Mouse (Mus musculus) G1E (cell line): ENCODE measurements around the gene Pan3. TPM values are rescaled to one million over a fixed set of nuclear protein-coding genes. Genes with fewer than 3 reads are reported as not detected.

Experiments used
- ATAC-seq: 2 replicates; pipeline ENCODE4 v1.8.0; 2016; ENCODE audit warnings: mild to moderate bottlenecking; ENCODE audit not compliant: insufficient number of reproducible peaks, poor library complexity, low FRiP score, severe bottlenecking; ENCODE audit errors: extremely low read depth
- DNase-seq: peaks from one replicate; pipeline ENCODE4 v3.0.0; 2012; ENCODE audit warnings: low spot score
- H3K27me3 ChIP-seq: 2 replicates; pipeline ENCODE4 v1.6.1; 2012; ENCODE audit warnings: mild to moderate bottlenecking, low read length, inconsistent platforms; ENCODE audit not compliant: insufficient read depth
- H3K36me3 ChIP-seq: replicated peaks from 2 replicates; pipeline ENCODE3; 2012; ENCODE audit warnings: mild to moderate bottlenecking, inconsistent platforms
- H3K4me1 ChIP-seq: 2 replicates; pipeline ENCODE4 v1.6.1; 2012; ENCODE audit warnings: low read depth, low read length, inconsistent platforms, mixed read lengths; ENCODE audit not compliant: insufficient read depth
- H3K4me3 ChIP-seq: 2 replicates; pipeline ENCODE4 v1.5.1; 2012; ENCODE audit warnings: low read depth, mild to moderate bottlenecking, inconsistent platforms, low read length, moderate library complexity, mixed read lengths
- H3K9me3 ChIP-seq: replicated peaks from 2 replicates; pipeline ENCODE4 v1.6.1; 2012; ENCODE audit warnings: inconsistent platforms
- CTCF ChIP-seq: IDR thresholded peaks from 2 replicates; pipeline ENCODE4 v1.5.1; 2012; ENCODE audit warnings: low read depth, low read length, inconsistent platforms, mixed read lengths
- GATA1 ChIP-seq: IDR thresholded peaks from 2 replicates; pipeline ENCODE4 v1.6.1; 2012; ENCODE audit warnings: borderline replicate concordance, low read length, inconsistent platforms, mixed read lengths
- GATA2 ChIP-seq: IDR thresholded peaks from 2 replicates; pipeline ENCODE4 v1.6.1; 2012; ENCODE audit warnings: low read depth, low read length, inconsistent platforms, borderline replicate concordance
- POLR2AphosphoS5 ChIP-seq: IDR thresholded peaks from 2 replicates; pipeline ENCODE4 v1.6.1; 2012; ENCODE audit warnings: low read depth, low read length, inconsistent platforms; ENCODE audit not compliant: insufficient replicate concordance
- TAL1 ChIP-seq: conservative IDR thresholded peaks from 2 replicates; pipeline ENCODE4 v1.6.1; 2012; ENCODE audit warnings: low read depth, low read length, inconsistent platforms, mixed read lengths
- polyA plus RNA-seq: library from polyadenylated mRNA; stranded (reverse); fragments of >175 nt; gene quantifications from 2 replicates; pipeline ENCODE4 v1.2.3, GENCODE M21; 2012
- total RNA-seq, 2 experiments: library from RNA; stranded (forward) in 1 of 2; stranded (reverse) in 1 of 2; fragments of 200-1000 nt in 1 of 2; fragments of >200 nt in 1 of 2; fragmentation: Nextera tagmentation in 1 of 2; gene quantifications; 2 replicates each; pipeline ENCODE4 v1.2.3; 2014 to 2017

Pan3 gene
- total and polyA plus RNA-seq, 3 experiments, result 32.3 to 618 (median 200) TPM

- TF ChIP-seq TAL1, result no peak
- DNase-seq, result no peak
- H3K4me3 ChIP-seq, result no peak overlapping the region
Measured at GRCm38 (mm10) chr5:147426048-147426805, 3.7 kb upstream of the Pan3 start.

DNA sequence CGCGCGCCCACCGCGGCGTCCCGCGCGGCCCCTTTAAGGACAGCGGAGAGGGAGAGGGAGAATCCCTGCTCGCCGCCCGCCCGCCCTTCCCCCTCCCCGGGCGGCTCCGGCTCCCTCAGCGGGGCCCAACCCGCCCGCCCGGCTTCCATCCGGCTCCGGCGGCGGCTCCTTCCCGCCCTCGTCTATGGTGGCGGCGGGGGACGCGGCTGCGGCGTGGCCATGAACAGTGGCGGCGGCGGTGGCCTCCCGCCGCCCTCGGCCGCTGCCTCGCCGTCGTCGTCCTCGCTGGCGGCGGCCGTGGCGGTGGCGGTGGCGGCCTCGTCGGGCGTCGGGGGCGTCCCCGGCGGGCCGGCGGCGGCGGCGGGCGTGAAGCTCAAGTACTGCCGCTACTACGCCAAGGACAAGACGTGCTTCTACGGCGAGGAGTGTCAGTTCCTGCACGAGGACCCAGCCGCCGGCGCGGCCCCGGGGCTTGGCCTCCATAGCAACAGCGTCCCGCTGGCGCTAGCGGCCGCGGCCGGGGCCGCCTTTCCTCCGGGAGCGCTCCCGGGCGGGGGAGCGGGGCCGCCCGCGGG lies 487 bp downstream of the Pan3 start:
- Histone ChIP-seq H3K9me3 (no peaks in the 10 kb centered on the region), H3K27me3 (no peaks in the 10 kb centered on the region), H3K36me3 (peaks cover 36% of the 10 kb centered on the region), H3K4me1 (peaks cover 56% of the 10 kb centered on the region), H3K4me3 (peak overlapping the region; percentile 89)
- no peak for TF ChIP-seq GATA1
- no peak for TF ChIP-seq POLR2AphosphoS5
- TF ChIP-seq TAL1, result no peak
- no peak for TF ChIP-seq GATA2
- no peak for TF ChIP-seq CTCF
- DNase-seq (peak; percentile 62), ATAC-seq (no peak)

More at GRCm38 (mm10) chr5:147426048-147426805, 3.7 kb upstream of the Pan3 start:
- Histone ChIP-seq H3K36me3 (peaks cover 8% of the 10 kb centered on the region), H3K4me1 (peaks cover 35% of the 10 kb centered on the region), H3K9me3 (no peaks in the 10 kb centered on the region; the same call in 1 of the 2 replicates), H3K27me3 (no peaks in the 10 kb centered on the region)
- ATAC-seq, result no peak

DNA sequence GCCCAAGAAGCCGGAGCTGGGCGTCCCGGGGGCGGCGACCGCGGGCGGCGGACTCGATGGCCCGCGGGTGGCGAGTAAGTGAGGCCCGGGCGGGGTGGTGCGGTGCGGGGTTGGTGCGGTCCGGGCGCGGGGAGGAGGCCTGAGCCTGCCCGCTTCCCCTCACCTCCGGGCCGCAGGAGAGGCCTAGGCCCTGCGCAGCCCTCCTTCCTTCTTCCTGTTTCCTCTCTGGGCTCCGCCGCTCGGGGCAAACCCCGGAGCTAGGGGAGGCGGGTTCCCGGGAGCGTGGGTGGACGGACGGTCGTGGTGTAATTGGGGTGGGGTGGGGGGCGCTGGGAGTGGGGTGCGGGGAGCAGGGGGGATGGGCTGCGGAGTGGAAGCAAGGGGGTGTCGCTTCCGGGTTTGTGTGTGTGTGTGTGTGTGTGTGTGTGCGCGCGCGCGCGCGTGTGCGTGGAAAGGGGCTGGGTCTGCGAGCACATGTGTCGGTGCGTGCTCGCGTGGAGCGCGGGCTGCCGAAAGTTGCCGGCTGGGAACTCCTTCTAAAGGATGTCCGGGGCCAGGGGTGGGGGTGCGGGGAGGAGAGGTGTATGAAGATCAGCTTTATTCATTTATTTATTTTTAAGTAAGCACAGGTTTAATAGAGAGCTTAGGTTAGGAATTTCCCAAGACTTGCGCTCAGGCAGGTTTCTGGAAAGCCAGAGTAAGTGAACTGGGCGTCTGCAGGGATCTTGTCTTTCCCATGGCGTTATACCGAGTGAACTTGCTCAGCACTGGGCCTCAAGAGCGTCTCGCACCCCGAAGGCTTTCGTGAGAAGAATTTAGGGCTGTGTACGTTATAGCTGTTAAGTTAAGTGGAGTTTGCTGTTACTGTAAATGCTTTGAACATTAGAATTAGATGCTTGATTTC lies 1.2 kb downstream of the Pan3 start:
- H3K4me1 ChIP-seq, result peaks cover 57% of the 10 kb centered on the region
- TF ChIP-seq CTCF, result no peak
- TF ChIP-seq GATA1, result no peak
- TF ChIP-seq POLR2AphosphoS5, result no peak
- no peak for TF ChIP-seq GATA2
- TF ChIP-seq TAL1, result no peak
- peaks cover 41% of the 10 kb centered on the region for H3K36me3 ChIP-seq
- H3K27me3 ChIP-seq, result no peaks in the 10 kb centered on the region
- H3K9me3 ChIP-seq, result no peaks in the 10 kb centered on the region
- ATAC-seq (peak; percentile 26), DNase-seq (peak; percentile 64)
- H3K4me3 ChIP-seq, result peak overlapping the region; percentile 89

DNA sequence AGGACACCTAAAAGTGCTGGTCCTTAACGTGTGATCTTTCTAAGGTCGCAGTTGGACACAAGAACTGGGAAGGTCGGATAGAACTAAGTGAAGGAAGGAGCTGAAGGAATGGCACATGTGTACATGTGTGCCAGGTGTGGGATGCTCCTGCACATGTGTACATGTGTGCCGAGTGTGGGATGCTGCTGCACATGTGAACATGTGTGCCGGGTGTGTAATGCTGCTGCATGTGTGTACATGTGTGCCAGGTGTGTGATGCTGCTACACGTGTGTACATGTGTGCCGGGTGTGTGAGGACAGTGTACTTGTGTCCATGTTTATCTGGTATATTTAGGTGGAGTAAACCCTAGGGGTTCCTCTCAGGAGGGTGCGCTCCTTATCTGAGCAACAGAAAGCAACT lies 3.0 kb downstream of the Pan3 start:
- no peaks in the 10 kb centered on the region for H3K27me3 ChIP-seq
- peaks cover 45% of the 10 kb centered on the region for H3K36me3 ChIP-seq
- DNase-seq (no peak), ATAC-seq (no peak)
- no peaks in the 10 kb centered on the region for H3K9me3 ChIP-seq
- peaks cover 68% of the 10 kb centered on the region for H3K4me1 ChIP-seq
- TF ChIP-seq GATA2, result no peak
- no peak for TF ChIP-seq TAL1
- no peak for TF ChIP-seq CTCF
- peak; percentile 75; the same call in 1 of the 2 replicates for TF ChIP-seq POLR2AphosphoS5
- TF ChIP-seq GATA1, result no peak
- peak overlapping the region; percentile 89 for H3K4me3 ChIP-seq

DNA sequence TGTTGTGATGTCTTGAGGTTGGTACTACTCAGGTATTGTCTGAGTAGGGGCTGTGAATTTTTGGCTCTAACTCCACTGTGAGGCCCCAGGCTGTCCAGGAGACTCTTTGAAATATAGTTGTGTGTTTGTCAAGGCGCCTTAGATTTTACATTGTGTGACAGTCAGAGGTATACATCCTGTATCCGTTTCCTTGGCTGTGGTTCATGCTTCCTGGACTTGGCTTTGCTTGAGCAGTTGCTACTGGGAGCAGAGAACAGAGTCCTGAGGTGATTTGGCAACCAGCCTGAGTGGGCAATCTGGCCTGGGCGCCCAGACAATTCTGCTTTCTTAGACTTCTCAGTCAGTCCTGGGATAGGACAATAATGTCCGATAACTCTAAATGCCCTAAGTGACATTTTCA lies 5.3 kb downstream of the Pan3 start:
- Histone ChIP-seq H3K27me3 (no peaks in the 10 kb centered on the region), H3K36me3 (peaks cover 60% of the 10 kb centered on the region), H3K4me1 (peaks cover 77% of the 10 kb centered on the region), H3K4me3 (peak overlapping the region; percentile 1; the same call in 1 of the 2 replicates), H3K9me3 (no peaks in the 10 kb centered on the region)
- no peak for DNase-seq
- ATAC-seq, result no peak
- TF ChIP-seq GATA1 (no peak), CTCF (no peak), TAL1 (no peak), POLR2AphosphoS5 (no peak), GATA2 (no peak)

DNA sequence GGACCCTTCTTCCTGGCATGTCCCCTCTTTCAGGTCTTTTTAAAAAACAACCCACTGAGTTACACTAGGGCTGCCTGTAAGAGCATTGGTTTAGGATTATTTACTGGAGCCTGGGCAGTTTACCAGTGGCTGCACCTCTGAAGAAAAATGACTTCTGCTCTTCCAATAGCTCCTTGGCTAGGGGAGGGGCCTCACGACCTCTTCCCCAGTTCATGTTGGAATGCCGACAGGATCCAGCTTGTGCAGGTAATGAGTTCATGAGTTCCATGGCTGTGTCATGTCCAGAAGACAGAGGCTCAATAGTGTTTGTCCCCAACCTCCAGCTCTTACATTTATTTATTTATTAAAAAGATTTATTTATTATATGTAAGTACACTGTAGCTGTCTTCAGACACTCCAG lies 5.8 kb downstream of the Pan3 start:
- Histone ChIP-seq H3K27me3 (no peaks in the 10 kb centered on the region), H3K9me3 (no peaks in the 10 kb centered on the region), H3K36me3 (peaks cover 60% of the 10 kb centered on the region), H3K4me1 (peaks cover 82% of the 10 kb centered on the region), H3K4me3 (peak overlapping the region; percentile 16; the same call in 1 of the 2 replicates)
- no peak for TF ChIP-seq CTCF
- no peak for ATAC-seq
- DNase-seq, result no peak
